Comparison of ENCODE assay signal across 8 mouse cellular contexts in the genomic region with DNA sequence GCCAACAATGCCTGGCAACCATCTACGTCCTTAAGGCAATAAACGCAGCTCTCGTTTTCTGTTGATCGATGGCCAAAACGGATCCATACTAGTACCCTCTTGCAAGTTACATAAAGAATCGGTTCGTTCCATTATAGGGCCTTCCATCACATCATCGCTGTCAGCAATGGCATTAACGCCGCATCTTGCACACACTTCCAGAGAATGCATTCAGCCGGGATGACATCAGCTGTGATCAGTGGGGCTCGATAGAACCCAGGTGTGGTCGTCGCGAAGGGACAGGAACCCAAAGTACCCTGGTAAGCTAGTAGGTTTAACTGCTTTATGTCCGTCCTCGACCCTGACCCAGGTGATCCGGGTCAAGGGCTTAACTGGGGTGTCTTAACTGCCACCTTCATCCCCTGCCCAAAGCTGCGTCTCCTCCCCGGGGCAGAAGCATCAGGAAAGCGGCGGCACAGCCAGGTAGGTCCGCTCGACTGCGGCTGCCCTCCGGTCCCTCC. TPM values are rescaled to one million over a fixed set of nuclear protein-coding genes. Genes with fewer than 3 reads are reported as not detected.
DNase-seq lines count a peak whose midpoint lies in the region; ATAC-seq and TF ChIP-seq lines count a peak whose summit lies in the region.

No protein-coding gene starts in this region.

- H3K27me3 ChIP-seq in kidney, embryonic 16.5 days (ENCODE audit: insufficient read depth, low read length): no peaks in the 10 kb centered on the region
- no peaks in the 10 kb centered on the region for H3K27me3 ChIP-seq in heart, postnatal 0 days (ENCODE audit: control insufficient read depth, insufficient read depth, low read length)
- no peaks in the 10 kb centered on the region; the same call in 1 of the 2 replicates for H3K27me3 ChIP-seq in liver, embryonic 12.5 days (replicated peaks)

- peak overlapping the region; percentile 99 for H3K4me3 ChIP-seq in kidney, embryonic 16.5 days (ENCODE audit: low read length)
- H3K4me3 ChIP-seq in heart, postnatal 0 days (ENCODE audit: low read depth, low read length): peak overlapping the region; percentile 98
- H3K4me3 ChIP-seq in liver, embryonic 12.5 days: peak overlapping the region; percentile 85

- no peak for DNase-seq in kidney, adult 8-10 months
- peak; percentile 41 for DNase-seq in ES-CJ7 (ENCODE audit: low read depth, low spot score)
- DNase-seq in cerebellum, postnatal 14 days: peak; percentile 32 to 34
- DNase-seq in heart, postnatal 0 days (ENCODE audit: low spot score): peak; percentile 38
- peak; percentile 9 to 16 for DNase-seq in right cerebral cortex, postnatal 36 days (ENCODE audit: low spot score in 2 of 2)
- no peak for DNase-seq in gastrocnemius, postnatal 4 days (ENCODE audit: low spot score in 2 of 2)

- H3K9me3 ChIP-seq in kidney, embryonic 16.5 days (ENCODE audit: low read length): no peaks in the 10 kb centered on the region
- no peaks in the 10 kb centered on the region for H3K9me3 ChIP-seq in heart, postnatal 0 days (replicated peaks; ENCODE audit: control insufficient read depth, low read length)
- no peaks in the 10 kb centered on the region for H3K9me3 ChIP-seq in liver, embryonic 12.5 days (replicated peaks)

- no peak for TF ChIP-seq CTCF in heart, postnatal 0 days (IDR thresholded peaks at IDR 0.05; ENCODE audit: low read depth)

- WGBS in kidney, embryonic 16.5 days: under 1% methylated on average over 26 of the region's 26 CpGs
- WGBS in heart, postnatal 0 days: under 1% methylated on average over 26 of the region's 26 CpGs
- under 1% methylated on average over 26 of the region's 26 CpGs for WGBS in liver, embryonic 12.5 days (ENCODE audit: insufficient replicate concordance)

- H3K36me3 ChIP-seq in kidney, embryonic 16.5 days (ENCODE audit: insufficient read depth, low read length): peaks cover 25% of the 10 kb centered on the region
- H3K36me3 ChIP-seq in heart, postnatal 0 days (replicated peaks; ENCODE audit: control insufficient read depth, insufficient read depth, low read length): peaks cover 34% of the 10 kb centered on the region
- peaks cover 38% of the 10 kb centered on the region for H3K36me3 ChIP-seq in liver, embryonic 12.5 days

- peak; percentile 46 for ATAC-seq in kidney, embryonic 16.5 days (ENCODE audit: low FRiP score, low TSS enrichment)
- peak; percentile 4; the same call in 1 of the 2 replicates for ATAC-seq in heart, postnatal 0 days (ENCODE audit: insufficient read depth, low read depth)
- peak; percentile 49 for ATAC-seq in liver, embryonic 12.5 days

- H3K4me2 ChIP-seq in kidney, embryonic 16.5 days (replicated peaks; ENCODE audit: low read depth, low read length): peak overlapping the region; percentile 71
- peak overlapping the region; percentile 63 for H3K4me2 ChIP-seq in heart, postnatal 0 days (ENCODE audit: low read depth, low read length)
- H3K4me2 ChIP-seq in liver, embryonic 12.5 days: peak overlapping the region; percentile 71

- peak overlapping the region; percentile 93 for H3K9ac ChIP-seq in kidney, embryonic 16.5 days (replicated peaks; ENCODE audit: low read length)
- H3K9ac ChIP-seq in heart, postnatal 0 days (replicated peaks; ENCODE audit: low read depth, low read length): peak overlapping the region; percentile 93
- peak overlapping the region; percentile 94 for H3K9ac ChIP-seq in liver, embryonic 12.5 days

- TF ChIP-seq EP300 in heart, postnatal 0 days (IDR thresholded peaks at IDR 0.05; ENCODE audit: low read depth): no peak

- peak overlapping the region; percentile 92 for H3K27ac ChIP-seq in kidney, embryonic 16.5 days (ENCODE audit: low read length)
- H3K27ac ChIP-seq in heart, postnatal 0 days (ENCODE audit: low read depth): peak overlapping the region; percentile 94
- H3K27ac ChIP-seq in liver, embryonic 12.5 days: peak overlapping the region; percentile 90

- peaks cover 14% of the 10 kb centered on the region for H3K4me1 ChIP-seq in kidney, embryonic 16.5 days (ENCODE audit: insufficient read depth, low read length)
- peaks cover 19% of the 10 kb centered on the region for H3K4me1 ChIP-seq in heart, postnatal 0 days (ENCODE audit: control insufficient read depth, insufficient read depth)
- peaks cover 42% of the 10 kb centered on the region for H3K4me1 ChIP-seq in liver, embryonic 12.5 days

RNA-seq across cellular contexts. Expression of gene Kpna2, which starts 0.6 kb away (rescaled TPM):
- 353 and 411 TPM in 2 replicates for polyA plus RNA-seq in kidney, embryonic 16.5 days (2015; fragmentation: Nextera tagmentation; extraction: Ambion mirVana)
- 177 and 180 TPM in 2 replicates for total RNA-seq in heart, postnatal 0 days (2014; rRNA removed; ENCODE audit: low replicate concordance)
- polyA plus RNA-seq in heart, postnatal 0 days (2015; fragmentation: Nextera tagmentation; extraction: Ambion mirVana): 109 and 124 TPM in 2 replicates
- polyA plus RNA-seq in liver, embryonic 12.5 days (2016; fragmentation: Nextera tagmentation; extraction: Ambion mirVana): 360 and 381 TPM in 2 replicates
- 10 to 100 TPM; 42.4 to 47.1 TPM for total RNA-seq in gastrocnemius, postnatal 4 days (2021)

RNA-seq across cellular contexts. Expression of gene 1810010H24Rik, which starts 26.8 kb away (rescaled TPM):
- 1.4 and 1.8 TPM in 2 replicates for polyA plus RNA-seq in kidney, embryonic 16.5 days (2015; fragmentation: Nextera tagmentation; extraction: Ambion mirVana)
- total RNA-seq in heart, postnatal 0 days (2014; rRNA removed; ENCODE audit: low replicate concordance): 1.7 and 4.0 TPM in 2 replicates
- 2.6 and 3.4 TPM in 2 replicates for polyA plus RNA-seq in heart, postnatal 0 days (2015; fragmentation: Nextera tagmentation; extraction: Ambion mirVana)
- polyA plus RNA-seq in liver, embryonic 12.5 days (2016; fragmentation: Nextera tagmentation; extraction: Ambion mirVana): 1.5 and 2.0 TPM in 2 replicates
- 1 to 10 TPM; 3.2 to 4.5 TPM for total RNA-seq in gastrocnemius, postnatal 4 days (2021)

Comparison
In these comparisons a context has a peak if more than half of its experiments do, and no peak if none do; other contexts are left out.
1. DNase-seq: peak in ES-CJ7 (single experiment), cerebellum, postnatal 14 days (2 of 2), heart, postnatal 0 days (single experiment) and right cerebral cortex, postnatal 36 days (2 of 2); none in kidney, adult 8-10 months (0 of 2) and gastrocnemius, postnatal 4 days (0 of 2).
2. Peak in every context shown above with its lines, with median percentiles within 50 percentile points of each other: ATAC-seq, H3K27ac ChIP-seq, H3K4me2 ChIP-seq, H3K4me3 ChIP-seq and H3K9ac ChIP-seq.